Mouse (Mus musculus) embryonic facial prominence, embryonic 14.5 days (tissue): ENCODE measurements around the gene Kat6b. TPM values are rescaled to one million over a fixed set of nuclear protein-coding genes. Genes with fewer than 3 reads are reported as not detected.

Experiments
- ATAC-seq: fragments of 200-750 bp; cut with Nextera tagmentation; 2 replicates; pipeline ENCODE4 v1.8.0; 2017; ENCODE audit warnings: low read depth, moderate number of reproducible peaks, moderate TSS enrichment
- DNase-seq: peaks from one replicate; pipeline ENCODE4 v3.0.0-alpha.2; 2015; ENCODE audit warnings: low spot score
- H3K27ac ChIP-seq: fragments of 300-500 bp; sonication (generic); replicated peaks from 2 replicates; pipeline ENCODE4 v1.5.1; 2014; ENCODE audit warnings: low read depth, mild to moderate bottlenecking, low read length, moderate library complexity
- H3K27me3 ChIP-seq: fragments of 300-500 bp; sonication (generic); replicated peaks from 2 replicates; pipeline ENCODE4 v1.6.1; 2014; ENCODE audit warnings: low read length; ENCODE audit not compliant: control insufficient read depth, insufficient read depth
- H3K36me3 ChIP-seq: fragments of 300-500 bp; sonication (generic); 2 replicates; pipeline ENCODE4 v1.6.1; 2014; ENCODE audit warnings: low read length, mixed read lengths; ENCODE audit not compliant: control insufficient read depth, insufficient read depth
- H3K4me1 ChIP-seq: fragments of 300-500 bp; sonication (generic); 2 replicates; pipeline ENCODE4 v1.6.1; 2014; ENCODE audit warnings: antibody characterized with exemption, low read length; ENCODE audit not compliant: control insufficient read depth, insufficient read depth
- H3K4me2 ChIP-seq: fragments of 300-500 bp; sonication (generic); 2 replicates; pipeline ENCODE4 v1.6.1; 2014; ENCODE audit warnings: low read depth, mild to moderate bottlenecking, low read length, moderate library complexity, mixed read lengths
- H3K4me3 ChIP-seq: fragments of 300-500 bp; sonication (generic); 2 replicates; pipeline ENCODE4 v1.5.1; 2014; ENCODE audit warnings: low read depth, mild to moderate bottlenecking, low read length
- H3K9ac ChIP-seq: fragments of 300-500 bp; sonication (generic); 2 replicates; pipeline ENCODE4 v1.6.1; 2014; ENCODE audit warnings: low read depth, mild to moderate bottlenecking, low read length, moderate library complexity, mixed read lengths
- H3K9me3 ChIP-seq: fragments of 300-500 bp; sonication (generic); 2 replicates; pipeline ENCODE4 v1.6.1; 2016; ENCODE audit warnings: low read length; ENCODE audit not compliant: control insufficient read depth
- WGBS: fragments of 180-500 bp; shearing (Covaris S2); extraction: QIAGEN DNeasy Blood & Tissue Kit; methylation state at CpG from one replicate; pipeline ENCODE4 v1.1.7; 2014; 5-methylcytosine and 5-hydroxymethylcytosine counted together
- polyA plus RNA-seq: library from polyadenylated mRNA; unstranded; fragments of >200 nt; fragmentation: Nextera tagmentation; extraction: Ambion mirVana; gene quantifications from 2 replicates; pipeline ENCODE4 v1.2.1, GENCODE M21; 2014

Kat6b gene
- polyA plus RNA-seq, 1 experiment from 2014 or later: 18.0 TPM

DNA sequence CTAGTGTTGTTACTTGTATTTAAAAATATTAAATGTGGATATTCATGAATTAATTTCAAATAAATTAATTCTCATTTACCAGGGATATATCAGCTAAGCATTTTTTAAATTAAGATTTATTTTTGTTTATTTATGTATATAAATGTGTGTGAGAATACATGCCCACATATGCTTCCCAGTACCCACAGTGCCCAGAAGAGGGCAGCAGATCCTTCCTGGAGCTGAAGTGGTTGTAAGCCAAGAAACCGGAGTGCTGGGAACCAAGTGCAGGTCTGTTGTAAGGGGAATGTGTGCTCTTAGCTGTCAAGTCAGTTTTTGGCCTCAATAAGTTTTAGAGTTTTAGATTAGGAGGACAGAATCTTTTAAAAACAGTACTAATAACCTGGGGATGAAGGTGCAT is 110.9 kb downstream of the Kat6b start:
- no peaks in the 10 kb centered on the region for H3K27me3 ChIP-seq
- no peak overlapping the region for H3K4me2 ChIP-seq
- H3K27ac ChIP-seq: no peak overlapping the region
- no peak overlapping the region for H3K4me3 ChIP-seq
- peaks cover 11% of the 10 kb centered on the region for H3K4me1 ChIP-seq
- 0 out of 2 replicates have a peak, but pooled peaks cover 4% of the 10 kb centered on the region for H3K9me3 ChIP-seq
- DNase-seq (no peak), ATAC-seq (no peak)
- 0 out of 2 replicates have a peak, but pooled peaks cover 3% of the 10 kb centered on the region for H3K36me3 ChIP-seq
- 98% methylated on average over 1 of the region's 1 CpGs for WGBS
- H3K9ac ChIP-seq: no peak overlapping the region

DNA sequence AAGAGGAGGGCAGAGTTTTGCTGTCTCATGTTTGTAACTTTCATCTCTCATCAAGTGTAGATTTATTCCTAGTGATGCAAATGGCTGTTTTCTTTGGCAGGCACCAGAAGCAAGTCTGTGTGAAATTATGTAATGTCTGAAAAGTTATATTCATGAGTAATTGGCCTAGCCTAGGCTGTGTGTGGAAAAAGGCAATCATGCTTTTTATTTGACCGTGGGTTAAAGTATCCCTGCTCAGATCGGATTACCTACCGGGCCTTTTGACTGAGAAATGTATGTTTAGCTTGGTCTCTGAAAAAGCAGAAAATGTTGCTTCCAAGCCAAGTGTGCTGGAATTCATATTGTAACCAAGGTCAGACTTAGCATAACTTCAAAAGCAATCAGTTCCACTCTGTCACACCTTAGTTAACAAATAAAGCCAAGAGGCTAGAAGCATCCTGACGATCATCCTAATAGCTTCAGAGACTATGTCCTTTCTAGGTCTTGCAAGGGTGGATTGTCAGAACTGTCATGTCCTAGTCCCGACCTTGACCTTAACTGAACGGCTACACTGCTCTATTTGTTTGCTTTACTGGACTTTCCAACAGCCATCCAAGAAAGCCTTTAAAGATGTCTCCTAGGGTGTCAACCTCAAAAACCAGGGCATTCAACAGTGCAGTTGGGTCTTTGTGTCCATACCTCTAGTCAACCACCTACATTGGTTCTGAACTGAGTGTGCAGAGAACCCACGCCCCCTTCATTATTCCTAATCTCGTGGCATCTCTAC is 111.9 kb downstream of the Kat6b start:
- Histone ChIP-seq H3K9me3 (0 out of 2 replicates have a peak, but pooled peaks cover 4% of the 10 kb centered on the region), H3K27ac (peak overlapping the region; percentile 50; the same call in 1 of the 2 replicates), H3K4me1 (peaks cover 4% of the 10 kb centered on the region; the same call in 1 of the 2 replicates), H3K9ac (no peak overlapping the region), H3K4me3 (no peak overlapping the region), H3K4me2 (no peak overlapping the region), H3K36me3 (0 out of 2 replicates have a peak, but pooled peaks cover 3% of the 10 kb centered on the region), H3K27me3 (no peaks in the 10 kb centered on the region)
- DNase-seq (peak; percentile 89), ATAC-seq (peak; percentile 94)
- 51% methylated on average over 8 of the region's 8 CpGs for WGBS

DNA sequence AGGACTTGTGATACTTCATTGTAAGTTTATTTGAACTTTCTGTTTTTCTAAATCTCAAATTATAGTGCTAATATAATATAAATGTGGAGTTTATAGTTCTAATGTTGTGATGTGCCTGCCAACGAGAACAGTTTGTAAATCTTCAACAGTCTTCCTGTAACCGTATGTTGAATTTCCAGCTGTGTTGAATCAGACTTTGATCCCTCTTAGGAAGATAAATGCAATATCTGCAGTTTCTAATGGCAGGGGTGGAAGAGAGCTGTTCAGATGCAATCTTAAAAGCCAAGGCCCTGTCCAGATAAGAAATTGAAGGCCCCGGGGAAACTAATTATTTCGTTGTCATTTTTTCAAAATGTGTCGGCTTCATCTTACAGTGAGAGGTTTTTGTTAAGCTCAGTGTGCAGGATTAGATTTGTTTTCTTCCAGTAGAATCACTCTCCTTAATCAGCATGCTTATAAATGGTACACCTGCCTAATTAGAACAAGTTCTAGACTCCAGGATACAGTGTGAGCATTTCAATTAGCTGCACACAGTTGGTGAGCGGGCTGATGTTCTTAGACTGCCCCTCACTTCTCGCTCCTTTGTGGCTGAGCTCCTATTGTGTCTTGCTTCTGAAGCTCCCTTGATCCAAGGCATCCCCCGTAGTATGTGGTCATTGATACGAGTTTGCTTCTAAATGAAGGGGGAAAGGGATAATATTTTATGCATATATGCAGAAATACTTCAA is 118.4 kb downstream of the Kat6b start:
- no peak overlapping the region for H3K27ac ChIP-seq
- H3K36me3 ChIP-seq: 0 out of 2 replicates have a peak, but pooled peaks cover 3% of the 10 kb centered on the region
- no peaks in the 10 kb centered on the region for H3K9me3 ChIP-seq
- 51% methylated on average over 9 of the region's 9 CpGs for WGBS
- H3K4me2 ChIP-seq: no peak overlapping the region
- DNase-seq (no peak), ATAC-seq (no peak)
- no peak overlapping the region for H3K9ac ChIP-seq
- 0 out of 2 replicates have a peak, but pooled peaks cover 2% of the 10 kb centered on the region for H3K4me1 ChIP-seq
- H3K4me3 ChIP-seq: no peak overlapping the region
- no peaks in the 10 kb centered on the region for H3K27me3 ChIP-seq

DNA sequence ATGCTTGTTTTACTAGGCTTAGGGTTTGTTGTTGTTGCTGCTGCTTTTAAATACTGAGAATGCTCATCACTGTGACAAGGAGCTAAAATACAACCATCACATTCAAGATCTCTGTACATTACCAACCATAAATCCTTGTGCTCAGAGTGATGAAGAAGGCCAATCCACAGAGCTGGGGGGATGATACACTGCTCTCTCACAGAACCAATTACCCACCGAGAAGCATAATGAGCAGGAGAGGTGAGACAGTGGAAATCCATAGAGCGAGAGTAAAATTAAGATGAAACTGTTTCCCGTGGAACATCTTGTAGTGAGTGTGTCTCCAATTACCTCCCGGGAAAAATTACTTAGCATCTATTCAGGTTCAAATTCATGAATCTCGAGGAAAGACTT is 118.9 kb downstream of the Kat6b start:
- ATAC-seq (no peak), DNase-seq (no peak)
- Histone ChIP-seq H3K9me3 (no peaks in the 10 kb centered on the region), H3K36me3 (0 out of 2 replicates have a peak, but pooled peaks cover 3% of the 10 kb centered on the region), H3K27me3 (no peaks in the 10 kb centered on the region), H3K4me1 (0 out of 2 replicates have a peak, but pooled peaks cover 2% of the 10 kb centered on the region), H3K9ac (no peak overlapping the region), H3K4me3 (no peak overlapping the region), H3K27ac (no peak overlapping the region), H3K4me2 (no peak overlapping the region)
- 61% methylated on average over 5 of the region's 5 CpGs for WGBS

DNA sequence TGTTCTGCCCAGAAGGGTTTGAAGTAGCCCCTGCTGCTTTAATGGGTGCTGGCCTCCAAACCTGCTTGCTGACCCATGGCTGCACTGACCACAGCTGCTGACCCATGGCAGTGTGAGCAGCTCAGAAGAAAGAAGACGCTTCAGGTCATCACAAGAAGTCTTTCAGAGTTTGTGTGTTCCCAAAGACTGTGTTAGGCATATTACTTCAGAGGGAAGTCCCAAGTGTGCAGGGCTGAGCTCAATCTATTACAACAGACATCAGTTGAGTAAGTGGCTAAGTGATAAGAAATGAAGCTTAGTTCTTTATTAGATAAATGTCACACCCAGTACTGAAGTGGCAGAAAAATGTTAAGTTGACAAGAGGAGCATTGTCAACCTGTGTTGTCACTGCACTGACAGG is 119.4 kb downstream of the Kat6b start:
- DNase-seq (no peak), ATAC-seq (no peak)
- no peak overlapping the region for H3K9ac ChIP-seq
- H3K9me3 ChIP-seq: no peaks in the 10 kb centered on the region
- H3K36me3 ChIP-seq: 0 out of 2 replicates have a peak, but pooled peaks cover 3% of the 10 kb centered on the region
- H3K4me3 ChIP-seq: no peak overlapping the region
- no peak overlapping the region for H3K27ac ChIP-seq
- 0 out of 2 replicates have a peak, but pooled peaks cover 2% of the 10 kb centered on the region for H3K4me1 ChIP-seq
- H3K4me2 ChIP-seq: no peak overlapping the region
- 64% methylated on average over 1 of the region's 1 CpGs for WGBS
- H3K27me3 ChIP-seq: no peaks in the 10 kb centered on the region

DNA sequence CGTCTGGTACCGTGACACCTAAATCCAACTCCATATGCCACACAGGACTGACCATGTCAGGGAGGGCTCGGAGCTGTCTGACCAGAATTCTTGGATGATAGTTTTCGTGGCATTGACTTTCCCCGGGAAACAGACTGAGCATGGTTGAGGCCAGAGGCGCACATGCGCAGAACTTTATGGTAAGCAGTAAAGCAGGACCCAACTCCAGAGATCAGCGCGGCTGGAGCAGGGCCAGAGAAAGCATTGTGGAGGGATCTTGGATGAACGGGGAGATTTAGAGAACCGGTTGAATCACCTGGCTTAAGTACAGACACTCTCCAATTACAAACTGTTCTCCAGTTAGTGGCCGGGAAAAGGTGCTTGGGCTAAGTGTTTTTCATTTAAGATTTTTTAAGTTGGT is 120.9 kb downstream of the Kat6b start:
- Histone ChIP-seq H3K9ac (no peak overlapping the region), H3K4me1 (0 out of 2 replicates have a peak, but pooled peaks cover 2% of the 10 kb centered on the region), H3K27ac (no peak overlapping the region), H3K9me3 (no peaks in the 10 kb centered on the region), H3K27me3 (no peaks in the 10 kb centered on the region), H3K4me3 (no peak overlapping the region), H3K36me3 (no peaks in the 10 kb centered on the region), H3K4me2 (0 out of 2 replicates have a peak overlapping the region, but pooled peaks have one; percentile 0)
- 69% methylated on average over 12 of the region's 12 CpGs for WGBS
- ATAC-seq: peak; percentile 75
- DNase-seq: peak; percentile 85

DNA sequence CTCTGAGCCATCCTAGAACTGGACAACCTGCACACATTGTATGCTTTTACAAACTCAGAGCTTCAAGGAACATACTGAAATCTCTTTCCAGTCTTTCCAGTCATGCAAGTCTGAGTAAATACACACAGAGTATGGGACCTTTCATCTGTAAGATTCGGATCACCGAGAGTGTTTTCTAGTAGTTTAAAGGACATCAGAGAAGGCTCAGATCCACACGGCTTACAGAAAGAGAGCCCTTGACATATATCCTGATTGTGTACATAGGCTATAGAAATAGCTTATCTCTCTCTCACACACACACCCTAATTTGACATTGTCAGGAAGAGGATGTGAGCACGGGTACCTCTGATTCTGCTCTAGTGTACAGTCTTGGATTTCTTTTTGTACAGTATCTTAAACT is 121.7 kb downstream of the Kat6b start:
- WGBS: 70% methylated on average over 4 of the region's 4 CpGs
- Histone ChIP-seq H3K9ac (no peak overlapping the region), H3K4me1 (0 out of 2 replicates have a peak, but pooled peaks cover 6% of the 10 kb centered on the region), H3K4me3 (no peak overlapping the region), H3K9me3 (no peaks in the 10 kb centered on the region), H3K27ac (no peak overlapping the region), H3K27me3 (no peaks in the 10 kb centered on the region), H3K36me3 (no peaks in the 10 kb centered on the region), H3K4me2 (no peak overlapping the region)
- peak; percentile 48 for DNase-seq
- ATAC-seq: peak; percentile 60; the same call in 1 of the 2 replicates

DNA sequence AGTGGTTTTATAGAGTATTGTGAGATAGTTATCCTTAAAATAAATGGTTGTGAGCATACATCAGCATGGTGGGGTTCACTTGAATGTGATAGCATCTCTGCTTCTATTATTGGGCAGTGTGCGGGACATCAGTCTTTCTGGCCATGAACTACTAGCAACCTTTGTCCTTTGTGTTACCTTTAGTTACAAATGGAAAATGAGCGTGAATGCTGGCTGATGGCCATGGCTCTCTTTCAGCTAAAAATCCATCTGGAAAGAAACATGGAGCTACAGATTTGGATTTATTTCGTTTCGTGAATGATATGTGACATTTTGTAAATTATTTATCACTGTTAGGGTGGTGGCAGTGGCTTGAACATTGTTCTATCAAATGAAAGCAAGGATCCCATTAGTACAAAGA is 126.5 kb downstream of the Kat6b start:
- H3K27ac ChIP-seq: no peak overlapping the region
- 58% methylated on average over 4 of the region's 4 CpGs for WGBS
- no peak for DNase-seq
- no peaks in the 10 kb centered on the region for H3K36me3 ChIP-seq
- H3K4me3 ChIP-seq: no peak overlapping the region
- H3K4me2 ChIP-seq: no peak overlapping the region
- H3K27me3 ChIP-seq: no peaks in the 10 kb centered on the region
- H3K4me1 ChIP-seq: 0 out of 2 replicates have a peak, but pooled peaks cover 10% of the 10 kb centered on the region
- no peaks in the 10 kb centered on the region for H3K9me3 ChIP-seq
- H3K9ac ChIP-seq: no peak overlapping the region
- no peak for ATAC-seq
